Mouse (Mus musculus) embryonic facial prominence, embryonic 10.5 days (tissue): ENCODE results near the gene Ngfr. TPM values are rescaled to one million over a fixed set of nuclear protein-coding genes. Genes with fewer than 3 reads are reported as not detected.

Source experiments
- DNase-seq: peaks from one replicate; pipeline ENCODE4 v3.0.0-alpha.2; 2017; ENCODE audit warnings: low spot score
- H3K27ac ChIP-seq: fragments of 300-500 bp; sonication (generic); replicated peaks from 2 replicates; pipeline ENCODE4 v1.5.1; 2016; ENCODE audit warnings: mild to moderate bottlenecking
- H3K27me3 ChIP-seq: fragments of 300-500 bp; sonication (generic); replicated peaks from 2 replicates; pipeline ENCODE4 v1.6.1; 2016; ENCODE audit warnings: low read depth, mild to moderate bottlenecking; ENCODE audit not compliant: poor library complexity, severe bottlenecking
- H3K36me3 ChIP-seq: fragments of 300-500 bp; sonication (generic); replicated peaks from 2 replicates; pipeline ENCODE4 v1.6.1; 2016; ENCODE audit warnings: mild to moderate bottlenecking, moderate library complexity
- H3K4me1 ChIP-seq: fragments of 300-500 bp; sonication (generic); 2 replicates; pipeline ENCODE4 v1.6.1; 2016
- H3K4me3 ChIP-seq: fragments of 300-500 bp; sonication (generic); 2 replicates; pipeline ENCODE4 v1.5.1; 2016; ENCODE audit warnings: mild to moderate bottlenecking, moderate library complexity
- H3K9me3 ChIP-seq: fragments of 300-500 bp; sonication (generic); 2 replicates; pipeline ENCODE4 v1.6.1; 2016; ENCODE audit warnings: mild to moderate bottlenecking
- WGBS: fragments of 180-500 bp; shearing (Covaris S2); methylation state at CpG from one replicate; pipeline ENCODE4 v1.1.7; 2016; 5-methylcytosine and 5-hydroxymethylcytosine counted together
- polyA plus RNA-seq: library from polyadenylated mRNA; unstranded; fragments of >200 nt; fragmentation: Nextera tagmentation; extraction: Ambion mirVana; gene quantifications from 2 replicates; pipeline ENCODE4 v1.2.1, GENCODE M21; 2016

The Ngfr gene
- polyA plus RNA-seq, 1 experiment from 2014 or later, result 21.7 TPM

DNA sequence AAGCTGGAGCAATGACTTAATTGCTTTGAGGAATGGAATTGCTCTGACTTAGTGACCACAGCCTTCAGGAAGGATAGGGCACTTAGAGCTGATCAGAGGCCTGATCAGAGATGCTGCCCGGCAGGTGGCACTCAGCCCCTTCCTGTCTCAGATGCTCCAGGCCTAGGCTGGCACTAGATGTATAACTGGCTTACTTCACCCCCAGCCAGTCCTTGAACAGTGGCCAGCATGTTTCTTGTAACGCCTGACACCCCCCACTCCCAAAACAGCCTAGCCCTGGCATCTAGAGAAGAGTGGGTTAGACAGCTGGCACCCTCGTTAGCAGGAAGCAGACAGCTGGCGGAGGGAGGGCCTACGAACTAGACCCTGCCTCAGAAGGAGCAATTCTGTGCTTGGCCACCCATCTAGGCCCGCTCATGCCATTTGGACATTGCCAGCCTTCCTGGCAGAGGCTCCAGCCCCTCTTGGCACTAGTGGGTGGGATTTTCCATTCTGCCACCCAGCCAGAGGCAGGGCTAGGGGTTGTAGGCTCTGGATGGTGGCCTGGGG is 12.7 kb downstream of the Ngfr start:
- Histone ChIP-seq H3K9me3 (no peaks in the 10 kb centered on the region), H3K36me3 (peaks cover 6% of the 10 kb centered on the region; the same call in 1 of the 2 replicates), H3K4me3 (no peak overlapping the region), H3K27me3 (peaks cover 71% of the 10 kb centered on the region), H3K4me1 (peaks cover 92% of the 10 kb centered on the region), H3K27ac (peak overlapping the region; percentile 77)
- no peak for DNase-seq
- 84% methylated on average over 6 of the region's 6 CpGs for WGBS

DNA sequence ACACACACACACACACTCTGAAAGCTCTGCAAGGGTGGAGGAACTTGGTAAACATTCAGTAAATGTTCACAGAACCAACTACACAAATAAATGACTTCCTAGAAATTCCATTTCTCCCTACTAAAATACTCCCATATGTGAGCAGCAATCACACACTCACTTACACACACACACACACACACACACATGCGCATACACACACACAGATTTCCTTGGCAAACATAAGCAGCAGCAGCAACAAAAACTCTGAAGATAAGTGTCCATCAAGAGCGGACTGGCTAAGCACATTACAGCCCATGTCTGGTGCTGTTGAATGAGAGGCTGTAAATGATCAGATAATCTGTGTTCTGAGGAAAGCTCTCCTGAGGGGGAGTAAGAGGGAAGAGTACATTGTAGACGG is 15.3 kb downstream of the Ngfr start:
- WGBS, result 57% methylated on average over 3 of the region's 3 CpGs
- no peak for DNase-seq
- H3K27me3 ChIP-seq, result peaks cover 53% of the 10 kb centered on the region

DNA sequence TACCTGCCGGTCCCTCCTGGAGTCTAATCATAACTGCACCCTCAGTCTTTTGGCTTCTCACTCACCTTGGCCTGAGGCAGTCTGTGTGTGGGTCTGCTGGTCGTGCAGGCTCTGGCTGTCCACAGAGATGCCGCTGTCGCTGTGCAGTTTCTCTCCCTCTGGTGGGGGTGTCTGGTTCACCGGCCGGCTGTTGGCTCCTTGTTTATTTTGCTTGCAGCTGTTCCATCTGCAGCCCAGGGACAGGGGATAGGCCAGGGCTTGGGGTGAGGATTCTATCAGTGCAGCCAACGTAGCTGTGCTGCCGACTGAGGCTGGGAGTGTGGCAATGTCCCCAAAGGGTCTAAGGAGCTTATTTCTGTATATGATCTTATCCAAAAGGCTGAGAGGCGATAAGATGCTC is 15.8 kb downstream of the Ngfr start:
- Histone ChIP-seq H3K27me3 (peaks cover 48% of the 10 kb centered on the region), H3K27ac (peak overlapping the region; percentile 49), H3K36me3 (peaks cover 6% of the 10 kb centered on the region; the same call in 1 of the 2 replicates), H3K4me1 (peaks cover 93% of the 10 kb centered on the region), H3K4me3 (peak overlapping the region; percentile 21), H3K9me3 (no peaks in the 10 kb centered on the region)
- peak; percentile 71 for DNase-seq
- WGBS, result 19% methylated on average over 9 of the region's 9 CpGs

More for the DNA sequence above, 15.3 kb downstream of the Ngfr start:
- Histone ChIP-seq H3K27ac (peak overlapping the region; percentile 49; the same call in 1 of the 2 replicates), H3K4me3 (no peak overlapping the region), H3K9me3 (no peaks in the 10 kb centered on the region), H3K36me3 (peaks cover 6% of the 10 kb centered on the region; the same call in 1 of the 2 replicates), H3K4me1 (peaks cover 93% of the 10 kb centered on the region)

DNA sequence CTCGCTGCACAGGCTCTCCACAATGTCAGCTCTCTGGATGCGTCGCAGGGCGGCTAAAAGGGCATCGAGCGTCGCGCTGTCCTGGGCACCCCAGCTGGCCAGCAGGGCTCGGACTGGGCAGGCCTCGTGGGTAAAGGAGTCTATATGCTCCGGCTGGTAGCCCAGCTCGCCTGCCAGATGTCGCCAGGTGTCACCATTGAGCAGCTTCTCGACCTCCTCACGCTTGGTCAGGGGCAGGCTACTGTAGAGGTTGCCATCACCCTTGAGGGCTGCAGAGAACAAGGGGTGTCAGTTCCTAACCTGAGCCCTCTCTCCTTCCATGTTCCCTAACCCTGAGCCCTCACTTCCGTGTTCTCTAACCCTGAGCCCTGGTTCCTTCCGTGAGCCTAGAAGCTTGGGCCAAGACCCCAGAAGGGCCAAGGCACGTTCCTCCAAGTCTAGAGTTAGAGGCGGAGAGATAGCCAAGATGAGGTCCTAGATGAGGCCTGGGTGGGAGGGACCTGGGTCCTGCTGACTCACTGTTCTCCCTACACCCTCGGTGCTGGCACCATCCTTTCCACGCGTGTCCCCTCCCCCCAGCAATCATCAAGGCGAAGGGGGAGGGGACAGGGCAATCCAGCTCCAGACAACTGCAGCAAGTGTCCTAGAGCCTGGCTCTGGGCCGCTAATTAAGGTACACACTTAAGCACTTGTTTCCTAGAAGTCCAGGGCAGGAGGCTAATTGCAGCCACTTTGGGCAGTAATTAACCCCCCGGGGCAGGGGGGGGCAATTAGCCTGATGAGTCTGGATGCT is 16.5 kb downstream of the Ngfr start:
- Histone ChIP-seq H3K27ac (peak overlapping the region; percentile 49; the same call in 1 of the 2 replicates), H3K36me3 (peaks cover 6% of the 10 kb centered on the region; the same call in 1 of the 2 replicates), H3K27me3 (peaks cover 41% of the 10 kb centered on the region), H3K9me3 (no peaks in the 10 kb centered on the region), H3K4me1 (peaks cover 89% of the 10 kb centered on the region), H3K4me3 (peak overlapping the region; percentile 21; the same call in 1 of the 2 replicates)
- DNase-seq, result peak; percentile 43
- WGBS, result 52% methylated on average over 25 of the region's 25 CpGs

DNA sequence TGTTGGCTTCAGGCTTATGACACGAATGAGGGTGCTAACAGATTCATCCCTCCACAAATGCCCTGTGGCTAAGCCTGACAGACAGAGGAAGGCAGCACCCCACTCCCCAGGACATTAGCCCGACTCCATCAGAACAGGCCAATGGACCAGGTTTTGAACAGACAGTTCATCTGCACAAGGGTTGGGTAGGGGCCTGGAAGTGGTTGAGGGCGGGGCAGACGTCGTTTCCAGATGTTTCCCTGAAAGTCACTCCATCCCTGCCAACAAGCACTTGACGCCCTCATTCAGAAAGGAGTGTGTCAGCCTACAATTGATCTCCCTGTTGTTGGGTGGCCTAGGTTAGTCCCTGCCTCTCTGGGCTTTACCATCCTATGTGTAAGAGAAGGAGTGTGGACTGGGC is 17.6 kb downstream of the Ngfr start:
- DNase-seq, result no peak
- H3K4me1 ChIP-seq, result peaks cover 88% of the 10 kb centered on the region
- WGBS, result 82% methylated on average over 6 of the region's 6 CpGs
- peaks cover 6% of the 10 kb centered on the region; the same call in 1 of the 2 replicates for H3K36me3 ChIP-seq
- peaks cover 39% of the 10 kb centered on the region for H3K27me3 ChIP-seq
- H3K27ac ChIP-seq, result peak overlapping the region; percentile 70
- H3K4me3 ChIP-seq, result no peak overlapping the region
- no peaks in the 10 kb centered on the region for H3K9me3 ChIP-seq

DNA sequence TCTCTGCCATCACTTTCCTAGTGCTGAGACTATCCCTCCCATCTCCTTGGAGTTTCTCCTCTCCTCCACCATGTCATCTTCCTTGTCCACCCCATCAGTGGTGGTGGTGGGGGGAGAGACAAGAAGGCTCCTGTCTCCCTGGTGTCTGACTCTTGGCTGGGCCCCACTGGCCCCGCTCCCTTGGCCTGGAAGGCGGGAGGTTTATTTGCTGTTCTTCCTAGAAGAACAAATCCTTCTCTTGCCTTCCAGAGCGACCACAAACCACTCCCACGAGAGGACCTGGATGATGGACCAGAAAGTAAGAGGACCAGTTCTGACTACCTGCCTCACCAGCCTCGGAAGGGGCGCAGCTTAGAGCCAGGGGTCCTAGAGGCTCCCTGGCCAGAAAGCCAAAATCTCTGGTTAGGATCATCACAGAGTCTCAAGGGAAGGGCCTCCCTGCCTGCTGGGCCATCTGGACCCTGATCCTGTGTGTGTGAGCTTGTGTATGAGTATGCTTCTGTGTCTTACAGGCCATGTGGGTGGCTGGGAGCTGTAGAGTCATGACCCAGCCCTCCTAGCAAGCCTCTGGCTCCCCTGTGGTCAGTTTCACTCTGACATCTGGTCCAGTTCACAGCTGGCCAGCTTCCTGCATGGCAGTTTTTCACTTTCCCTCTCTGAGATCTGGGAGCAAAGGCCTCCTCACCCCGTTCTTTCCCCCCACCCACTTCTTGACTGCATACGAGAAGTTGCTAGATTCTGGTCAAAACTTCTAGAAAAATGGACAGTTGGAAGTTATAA is 19.4 kb downstream of the Ngfr start:
- Histone ChIP-seq H3K27ac (peak overlapping the region; percentile 76), H3K4me1 (peaks cover 80% of the 10 kb centered on the region)
- no peak for DNase-seq

DNA sequence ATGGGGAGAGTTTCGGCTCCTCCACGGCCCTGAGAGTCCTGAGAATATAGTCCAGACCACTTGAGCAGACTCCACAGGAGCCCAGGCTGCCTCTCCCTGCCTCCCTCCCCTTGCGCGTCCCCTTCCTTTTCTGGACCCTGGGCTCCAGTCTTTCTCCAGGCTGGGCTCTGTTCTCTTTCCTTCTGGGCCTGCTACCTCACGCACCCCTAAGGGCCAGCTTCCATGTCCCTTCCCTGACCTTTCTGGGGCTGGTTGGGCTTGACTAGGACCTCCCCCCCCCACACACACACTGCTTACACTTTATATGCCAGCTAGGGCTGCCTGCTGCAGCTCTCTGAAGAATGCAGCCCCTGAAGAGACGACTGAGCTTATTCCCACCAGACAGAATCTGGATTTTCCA is 20.2 kb downstream of the Ngfr start:
- WGBS, result 51% methylated on average over 6 of the region's 6 CpGs
- peak; percentile 28 for DNase-seq
- peaks cover 6% of the 10 kb centered on the region; the same call in 1 of the 2 replicates for H3K36me3 ChIP-seq
- 0 out of 2 replicates have a peak, but pooled peaks cover 4% of the 10 kb centered on the region for H3K9me3 ChIP-seq
- no peak overlapping the region for H3K4me3 ChIP-seq
- peaks cover 76% of the 10 kb centered on the region for H3K4me1 ChIP-seq
- peaks cover 32% of the 10 kb centered on the region for H3K27me3 ChIP-seq
- peak overlapping the region; percentile 76 for H3K27ac ChIP-seq

More for the DNA sequence above, 19.4 kb downstream of the Ngfr start:
- WGBS, result 61% methylated on average over 8 of the region's 8 CpGs
- H3K4me3 ChIP-seq, result peak overlapping the region; percentile 14; the same call in 1 of the 2 replicates
- peaks cover 6% of the 10 kb centered on the region; the same call in 1 of the 2 replicates for H3K36me3 ChIP-seq
- H3K27me3 ChIP-seq, result peaks cover 32% of the 10 kb centered on the region
- H3K9me3 ChIP-seq, result 0 out of 2 replicates have a peak, but pooled peaks cover 4% of the 10 kb centered on the region

DNA sequence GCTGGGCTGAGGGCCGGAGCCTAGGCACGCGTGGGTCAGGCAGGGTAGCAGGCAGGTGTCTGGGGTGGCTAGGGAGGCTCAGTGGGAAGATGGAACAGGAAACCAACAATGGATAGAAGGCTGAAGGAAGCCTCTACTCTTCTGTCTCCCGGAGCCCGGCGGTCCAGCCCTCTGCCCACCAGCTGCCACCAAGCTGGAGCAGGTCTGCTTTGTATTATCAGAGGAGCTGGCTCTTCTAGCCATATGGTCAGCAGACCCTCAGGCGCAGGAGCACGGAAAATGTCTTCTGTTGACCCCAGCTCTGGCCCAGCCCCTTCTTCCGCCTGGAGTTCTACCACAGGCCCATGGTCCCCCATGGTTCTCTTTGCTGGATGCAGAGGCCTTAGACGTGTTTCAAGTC is 22.2 kb downstream of the Ngfr start:
- Histone ChIP-seq H3K4me3 (no peak overlapping the region), H3K4me1 (peaks cover 56% of the 10 kb centered on the region), H3K9me3 (0 out of 2 replicates have a peak, but pooled peaks cover 4% of the 10 kb centered on the region), H3K27ac (peak overlapping the region; percentile 63), H3K27me3 (peaks cover 13% of the 10 kb centered on the region), H3K36me3 (peaks cover 2% of the 10 kb centered on the region; the same call in 1 of the 2 replicates)
- peak; percentile 63 for DNase-seq
- 61% methylated on average over 10 of the region's 10 CpGs for WGBS

DNA sequence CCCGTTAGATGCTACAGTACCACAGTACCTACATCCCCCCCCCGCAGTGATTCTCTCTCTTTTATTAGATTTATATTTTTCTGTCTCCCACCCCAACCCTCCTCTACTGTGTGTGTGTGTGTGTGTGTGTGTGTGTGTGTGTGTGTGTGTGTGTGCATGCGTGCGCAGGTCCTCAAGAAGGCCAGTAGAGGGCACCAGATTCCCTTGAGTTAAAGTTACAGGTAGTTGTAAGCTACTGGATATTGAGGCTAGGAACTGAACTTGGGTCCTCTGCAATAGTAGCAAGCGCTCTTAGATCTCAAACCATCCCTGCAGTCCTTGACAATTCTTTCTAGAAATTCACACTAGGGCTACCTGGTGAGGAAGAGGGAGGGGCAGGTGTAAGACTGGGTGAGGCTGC is 23.7 kb downstream of the Ngfr start:
- H3K4me3 ChIP-seq, result no peak overlapping the region
- H3K27ac ChIP-seq, result no peak overlapping the region
- H3K36me3 ChIP-seq, result no peaks in the 10 kb centered on the region
- 93% methylated on average over 5 of the region's 5 CpGs for WGBS
- H3K27me3 ChIP-seq, result no peaks in the 10 kb centered on the region; the same call in none of the 2 replicates
- 0 out of 2 replicates have a peak, but pooled peaks cover 4% of the 10 kb centered on the region for H3K9me3 ChIP-seq
- DNase-seq, result no peak
- H3K4me1 ChIP-seq, result peaks cover 48% of the 10 kb centered on the region

DNA sequence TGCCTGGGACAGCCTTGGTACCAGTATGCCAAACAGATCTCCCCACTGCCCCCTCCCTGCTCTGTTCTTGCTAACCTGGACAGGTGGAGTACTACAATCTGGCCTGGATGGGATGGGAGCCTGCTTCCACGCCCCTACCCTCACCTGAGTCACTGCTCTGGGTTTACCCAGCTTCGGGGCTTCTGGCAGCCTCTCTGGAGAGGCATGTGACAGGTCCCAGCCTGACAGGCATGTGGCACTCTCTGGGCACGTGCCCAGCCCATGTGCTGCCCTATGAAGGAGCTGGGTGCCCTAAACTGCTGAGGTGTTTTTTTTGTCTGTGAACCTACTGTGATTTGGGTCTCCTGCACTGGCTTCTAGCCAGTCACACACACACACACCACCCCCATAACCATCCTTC is 26.8 kb downstream of the Ngfr start:
- peaks cover 41% of the 10 kb centered on the region for H3K4me1 ChIP-seq
- no peak for DNase-seq
- H3K36me3 ChIP-seq, result no peaks in the 10 kb centered on the region
- peaks cover 21% of the 10 kb centered on the region for H3K27me3 ChIP-seq
- no peak overlapping the region for H3K4me3 ChIP-seq
- 70% methylated on average over 3 of the region's 3 CpGs for WGBS
- 0 out of 2 replicates have a peak, but pooled peaks cover 4% of the 10 kb centered on the region for H3K9me3 ChIP-seq
- peak overlapping the region; percentile 24; the same call in 1 of the 2 replicates for H3K27ac ChIP-seq

DNA sequence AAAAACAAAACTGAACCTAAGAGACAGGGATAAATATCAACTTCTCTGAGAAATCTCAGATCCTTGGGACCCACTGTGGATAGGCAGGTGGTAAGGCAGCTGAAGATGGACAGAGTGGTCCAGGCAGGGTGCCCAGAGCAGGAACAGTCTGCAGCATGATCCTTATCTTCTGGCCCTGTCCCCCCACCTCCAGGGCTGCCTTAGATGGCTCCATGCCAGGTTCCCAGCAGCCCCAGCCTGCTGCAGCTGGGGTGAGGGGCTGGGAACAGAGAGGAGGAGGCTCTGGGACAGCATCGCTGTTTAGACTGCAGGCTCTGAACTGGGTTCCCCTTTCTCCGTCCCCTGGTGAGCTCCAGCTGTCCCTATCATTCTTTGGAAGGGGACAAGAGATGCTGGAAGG is 27.8 kb downstream of the Ngfr start:
- H3K4me3 ChIP-seq, result no peak overlapping the region
- no peak overlapping the region for H3K27ac ChIP-seq
- 0 out of 2 replicates have a peak, but pooled peaks cover 4% of the 10 kb centered on the region for H3K9me3 ChIP-seq
- WGBS, result 85% methylated on average over 2 of the region's 2 CpGs
- H3K27me3 ChIP-seq, result peaks cover 21% of the 10 kb centered on the region
- H3K4me1 ChIP-seq, result peaks cover 41% of the 10 kb centered on the region
- no peak for DNase-seq
- H3K36me3 ChIP-seq, result no peaks in the 10 kb centered on the region

DNA sequence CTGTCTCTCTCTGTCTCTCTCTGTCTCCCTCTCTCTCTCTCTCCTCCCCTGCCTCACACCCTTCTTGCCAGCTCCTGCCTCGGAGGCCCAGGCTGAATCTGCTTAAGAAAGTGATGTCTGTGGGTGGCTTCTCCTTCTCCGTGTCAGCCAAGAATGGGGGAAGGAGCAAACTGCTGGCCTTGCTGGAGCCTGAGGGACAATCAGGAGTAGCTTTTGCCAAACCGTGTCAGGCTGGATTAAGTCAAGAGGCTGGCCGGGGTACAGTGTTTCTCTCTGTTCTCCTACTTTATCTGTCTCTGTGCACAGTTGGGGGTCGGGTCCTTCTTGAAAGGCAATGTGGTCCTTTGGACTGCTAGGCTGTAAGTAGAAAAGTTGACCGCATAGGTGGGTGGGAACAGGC is 29.8 kb downstream of the Ngfr start:
- peaks cover 21% of the 10 kb centered on the region for H3K27me3 ChIP-seq
- WGBS, result 23% methylated on average over 6 of the region's 6 CpGs
- peaks cover 41% of the 10 kb centered on the region for H3K4me1 ChIP-seq
- no peaks in the 10 kb centered on the region for H3K36me3 ChIP-seq
- H3K9me3 ChIP-seq, result no peaks in the 10 kb centered on the region
- DNase-seq, result no peak
- H3K4me3 ChIP-seq, result no peak overlapping the region
- peak overlapping the region; percentile 35 for H3K27ac ChIP-seq
